Mouse (Mus musculus): ENCODE results near the gene Slc24a3. TPM values are rescaled to one million over a fixed set of nuclear protein-coding genes. Genes with fewer than 3 reads are reported as not detected.

Slc24a3 gene
- polyA plus RNA-seq, 2 experiments: 0.58 TPM

GRCm38 (mm10) chr2:145533086-145533485 is 365.5 kb downstream of the Slc24a3 start:
- Histone ChIP-seq H3K4me3 (ENCODE audit: insufficient read depth in 1 of 2, low read depth in 2 of 2, low read length in 2 of 2) (no peak overlapping the region), H3K4me2 (ENCODE audit: low read depth) (no peak overlapping the region), H3K9ac (replicated peaks) (no peak overlapping the region), H3K4me1 (replicated peaks; ENCODE audit: control insufficient read depth in 2 of 2, insufficient read depth in 2 of 2, low read length in 1 of 2) (no peaks in the 10 kb centered on the region), H3K27ac (no peak overlapping the region), H3K36me3 (replicated peaks; ENCODE audit: control insufficient read depth, insufficient read depth, low read depth) (no peaks in the 10 kb centered on the region), H3K9me3 (ENCODE audit: control insufficient read depth, low read length) (no peaks in the 10 kb centered on the region), H3K27me3 (ENCODE audit: control insufficient read depth, insufficient read depth, low read length) (no peaks in the 10 kb centered on the region)
- DNase-seq (ENCODE audit: low read depth in 3 of 3, low spot score in 3 of 3) (no peak), ATAC-seq (ENCODE audit: insufficient read depth) (no peak)
- WGBS (ENCODE audit: insufficient replicate concordance): 39% methylated on average over 2 of the region's 2 CpGs
- TF ChIP-seq CTCF (IDR thresholded peaks at IDR 0.05; ENCODE audit: low read depth) (no peak), EP300 (IDR thresholded peaks at IDR 0.05; ENCODE audit: low read depth) (no peak)

DNA sequence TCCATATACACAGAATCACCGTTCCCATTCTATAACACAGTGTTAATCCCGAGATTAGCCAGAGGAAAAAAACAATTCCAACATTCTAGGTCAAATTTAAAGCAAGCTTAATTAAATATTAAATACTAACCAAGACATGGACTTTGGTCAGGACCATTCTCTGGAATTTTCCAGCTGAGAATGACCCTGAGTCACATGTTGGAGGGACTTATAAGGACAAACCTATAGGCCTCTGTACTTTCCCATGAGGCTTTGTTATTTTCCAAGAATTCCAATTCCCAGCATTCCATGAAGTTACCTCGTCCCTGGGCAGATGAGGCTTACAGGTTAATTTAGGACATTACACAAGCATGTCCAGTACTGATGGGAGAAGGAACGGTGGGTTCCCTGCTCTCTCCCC is 367.8 kb downstream of the Slc24a3 start:
- DNase-seq (ENCODE audit: low read depth in 3 of 3, low spot score in 3 of 3) (no peak), ATAC-seq (ENCODE audit: insufficient read depth) (no peak)
- H3K27ac ChIP-seq: no peak overlapping the region
- WGBS (ENCODE audit: insufficient replicate concordance): 56% methylated on average over 4 of the region's 4 CpGs
- H3K9ac ChIP-seq (replicated peaks): no peak overlapping the region
- H3K9me3 ChIP-seq (ENCODE audit: control insufficient read depth, low read length): no peaks in the 10 kb centered on the region
- H3K36me3 ChIP-seq (replicated peaks; ENCODE audit: control insufficient read depth, insufficient read depth, low read depth): no peaks in the 10 kb centered on the region
- H3K27me3 ChIP-seq (ENCODE audit: control insufficient read depth, insufficient read depth, low read length): no peaks in the 10 kb centered on the region
- no peak overlapping the region for H3K4me3 ChIP-seq (ENCODE audit: insufficient read depth in 1 of 2, low read depth in 2 of 2, low read length in 2 of 2)
- TF ChIP-seq CTCF (IDR thresholded peaks at IDR 0.05; ENCODE audit: low read depth) (no peak), EP300 (IDR thresholded peaks at IDR 0.05; ENCODE audit: low read depth) (no peak)
- H3K4me2 ChIP-seq (ENCODE audit: low read depth): no peak overlapping the region
- no peaks in the 10 kb centered on the region for H3K4me1 ChIP-seq (replicated peaks; ENCODE audit: control insufficient read depth in 2 of 2, insufficient read depth in 2 of 2, low read length in 1 of 2)

- H3K4me1 ChIP-seq (replicated peaks; ENCODE audit: control insufficient read depth in 2 of 2, insufficient read depth in 2 of 2, low read length in 1 of 2): no peaks in the 10 kb centered on the region
- H3K36me3 ChIP-seq (replicated peaks; ENCODE audit: control insufficient read depth, insufficient read depth, low read depth): no peaks in the 10 kb centered on the region
- DNase-seq (ENCODE audit: low read depth in 3 of 3, low spot score in 3 of 3): no peak
- TF ChIP-seq EP300 (IDR thresholded peaks at IDR 0.05; ENCODE audit: low read depth) (no peak), CTCF (IDR thresholded peaks at IDR 0.05; ENCODE audit: low read depth) (no peak)
- no peak overlapping the region for H3K9ac ChIP-seq (replicated peaks)
- WGBS (ENCODE audit: insufficient replicate concordance): 48% methylated on average over 4 of the region's 4 CpGs
- H3K4me3 ChIP-seq (ENCODE audit: insufficient read depth in 1 of 2, low read depth in 2 of 2, low read length in 2 of 2): no peak overlapping the region
- H3K9me3 ChIP-seq (ENCODE audit: control insufficient read depth, low read length): no peaks in the 10 kb centered on the region
- H3K27me3 ChIP-seq (ENCODE audit: control insufficient read depth, insufficient read depth, low read length): no peaks in the 10 kb centered on the region
- no peak for ATAC-seq (ENCODE audit: insufficient read depth)
- H3K4me2 ChIP-seq (ENCODE audit: low read depth): no peak overlapping the region
- H3K27ac ChIP-seq: no peak overlapping the region
Measured at GRCm38 (mm10) chr2:145535774-145536173, 368.2 kb downstream of the Slc24a3 start.

GRCm38 (mm10) chr2:145536986-145537385 is 369.4 kb downstream of the Slc24a3 start:
- Histone ChIP-seq H3K36me3 (replicated peaks; ENCODE audit: control insufficient read depth, insufficient read depth, low read depth) (no peaks in the 10 kb centered on the region), H3K4me2 (ENCODE audit: low read depth) (no peak overlapping the region), H3K4me3 (ENCODE audit: insufficient read depth in 1 of 2, low read depth in 2 of 2, low read length in 2 of 2) (no peak overlapping the region), H3K9me3 (ENCODE audit: control insufficient read depth, low read length) (no peaks in the 10 kb centered on the region), H3K4me1 (replicated peaks; ENCODE audit: control insufficient read depth in 2 of 2, insufficient read depth in 2 of 2, low read length in 1 of 2) (no peaks in the 10 kb centered on the region), H3K27ac (no peak overlapping the region), H3K27me3 (ENCODE audit: control insufficient read depth, insufficient read depth, low read length) (no peaks in the 10 kb centered on the region), H3K9ac (replicated peaks) (no peak overlapping the region)
- TF ChIP-seq EP300 (IDR thresholded peaks at IDR 0.05; ENCODE audit: low read depth) (no peak), CTCF (IDR thresholded peaks at IDR 0.05; ENCODE audit: low read depth) (no peak)
- WGBS (ENCODE audit: insufficient replicate concordance): 41% methylated on average over 4 of the region's 4 CpGs
- DNase-seq (ENCODE audit: low read depth in 3 of 3, low spot score in 3 of 3) (no peak), ATAC-seq (ENCODE audit: insufficient read depth) (no peak)

- WGBS (ENCODE audit: insufficient replicate concordance): 48% methylated on average over 1 of the region's 1 CpGs
- no peaks in the 10 kb centered on the region for H3K36me3 ChIP-seq (replicated peaks; ENCODE audit: control insufficient read depth, insufficient read depth, low read depth)
- no peak overlapping the region for H3K9ac ChIP-seq (replicated peaks)
- H3K4me1 ChIP-seq (replicated peaks; ENCODE audit: control insufficient read depth in 2 of 2, insufficient read depth in 2 of 2, low read length in 1 of 2): no peaks in the 10 kb centered on the region
- no peak overlapping the region for H3K4me2 ChIP-seq (ENCODE audit: low read depth)
- H3K27ac ChIP-seq: no peak overlapping the region
- no peaks in the 10 kb centered on the region for H3K9me3 ChIP-seq (ENCODE audit: control insufficient read depth, low read length)
- no peak overlapping the region for H3K4me3 ChIP-seq (ENCODE audit: insufficient read depth in 1 of 2, low read depth in 2 of 2, low read length in 2 of 2)
- no peaks in the 10 kb centered on the region for H3K27me3 ChIP-seq (ENCODE audit: control insufficient read depth, insufficient read depth, low read length)
- TF ChIP-seq EP300 (IDR thresholded peaks at IDR 0.05; ENCODE audit: low read depth): no peak
- TF ChIP-seq CTCF (IDR thresholded peaks at IDR 0.05; ENCODE audit: low read depth): no peak
- no peak for DNase-seq (ENCODE audit: low read depth in 3 of 3, low spot score in 3 of 3)
- no peak for ATAC-seq (ENCODE audit: insufficient read depth)
Measured at GRCm38 (mm10) chr2:145541695-145542094, 374.1 kb downstream of the Slc24a3 start.

All from liver, embryonic 14.5 days (tissue).